Mouse (Mus musculus) right cerebral cortex, adult 18-20 months (tissue): ENCODE data around the gene Krt222.

Experiments
- DNase-seq: peaks from one replicate; pipeline ENCODE4 v3.0.0; 2022; ENCODE audit warnings: mixed read lengths

Gene Krt222

DNA sequence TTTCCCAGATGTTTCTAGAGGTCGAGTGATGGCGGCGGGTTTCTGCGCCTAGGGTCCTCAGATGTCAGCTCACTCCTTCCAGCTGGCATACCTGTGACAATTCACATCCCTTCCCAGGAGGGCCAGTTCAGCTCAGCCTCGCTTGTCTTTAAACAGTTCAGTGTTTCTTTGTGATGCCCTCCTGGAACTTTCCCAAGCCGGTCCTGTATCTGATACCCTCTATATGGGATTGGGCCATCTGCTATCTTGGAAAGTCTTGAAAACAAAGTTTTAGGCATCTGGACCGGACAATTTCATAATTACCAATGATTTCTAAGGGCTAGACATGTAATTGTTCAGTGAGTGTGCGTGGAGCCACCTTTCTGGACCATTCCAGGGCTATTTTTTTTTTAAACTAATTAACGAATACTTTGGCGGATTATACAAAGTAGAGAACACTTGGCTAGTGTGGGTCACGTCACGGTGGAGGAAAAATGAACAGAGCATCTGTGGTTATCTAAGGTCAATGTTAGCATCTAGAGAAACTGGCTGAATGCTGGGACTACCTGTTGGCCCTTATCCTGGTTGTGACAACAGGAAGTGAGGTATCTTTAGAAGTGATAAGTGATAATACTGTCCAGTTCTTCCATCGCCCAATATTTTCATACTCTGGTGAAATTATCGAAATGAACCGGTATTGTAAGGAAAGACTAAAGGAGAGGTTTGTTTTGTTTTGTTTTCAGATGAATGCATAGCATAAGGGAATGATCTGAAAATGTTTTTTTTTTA, 12.7 kb downstream of the Krt222 start:
- DNase-seq: no peak

- peak; percentile 77 for DNase-seq
These were observed 13.4 kb downstream of the Krt222 start, which contains the start of gene Smarce1 for GRCm38 (mm10) chr11:99230261-99231048. Gene Smarce1 (minus strand): TSS chr11:99231017.

- DNase-seq: no peak
These were observed 14.1 kb downstream of the Krt222 start for GRCm38 (mm10) chr11:99229641-99230260.

DNA sequence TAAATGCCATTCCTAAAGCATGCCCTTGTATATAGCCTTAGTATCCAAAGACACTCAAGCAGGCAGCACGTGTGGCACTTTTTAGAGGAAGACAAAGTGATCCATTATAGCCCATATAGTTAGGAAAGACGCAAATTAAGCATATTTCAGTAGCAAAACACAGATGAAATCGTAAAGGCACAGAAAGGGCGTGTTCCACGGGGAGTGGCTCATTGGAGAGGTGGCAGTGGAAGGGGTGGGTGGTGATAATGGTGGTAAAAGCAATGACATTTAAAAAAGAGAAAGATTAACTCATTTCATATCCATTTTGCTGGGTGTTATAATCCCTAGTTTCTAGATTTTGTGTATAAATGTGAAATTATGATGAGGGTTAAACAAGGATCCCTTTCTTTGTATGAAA, 17.6 kb downstream of the Krt222 start:
- no peak for DNase-seq

- no peak for DNase-seq
These were observed 20.6 kb downstream of the Krt222 start for GRCm38 (mm10) chr11:99223310-99223709.

DNA sequence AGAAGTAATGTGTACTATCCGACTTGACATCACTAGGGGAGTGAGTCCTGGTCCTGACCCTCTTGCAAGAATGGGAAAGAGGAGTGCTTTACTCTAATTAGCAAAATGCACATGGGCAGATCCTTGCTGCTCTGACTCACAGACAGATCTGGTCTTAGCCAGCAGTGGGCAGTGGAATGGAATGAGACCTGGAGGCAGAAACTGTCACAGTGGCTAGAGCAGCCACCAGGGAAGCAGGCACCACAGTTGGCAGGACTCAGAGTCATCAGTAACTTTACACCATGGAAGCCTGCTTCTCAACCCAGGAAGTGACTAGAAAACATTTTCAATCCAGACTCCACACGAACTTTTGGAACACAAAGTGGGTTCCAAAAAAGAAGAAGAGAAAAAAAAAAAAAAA, 22.1 kb downstream of the Krt222 start:
- no peak for DNase-seq

DNA sequence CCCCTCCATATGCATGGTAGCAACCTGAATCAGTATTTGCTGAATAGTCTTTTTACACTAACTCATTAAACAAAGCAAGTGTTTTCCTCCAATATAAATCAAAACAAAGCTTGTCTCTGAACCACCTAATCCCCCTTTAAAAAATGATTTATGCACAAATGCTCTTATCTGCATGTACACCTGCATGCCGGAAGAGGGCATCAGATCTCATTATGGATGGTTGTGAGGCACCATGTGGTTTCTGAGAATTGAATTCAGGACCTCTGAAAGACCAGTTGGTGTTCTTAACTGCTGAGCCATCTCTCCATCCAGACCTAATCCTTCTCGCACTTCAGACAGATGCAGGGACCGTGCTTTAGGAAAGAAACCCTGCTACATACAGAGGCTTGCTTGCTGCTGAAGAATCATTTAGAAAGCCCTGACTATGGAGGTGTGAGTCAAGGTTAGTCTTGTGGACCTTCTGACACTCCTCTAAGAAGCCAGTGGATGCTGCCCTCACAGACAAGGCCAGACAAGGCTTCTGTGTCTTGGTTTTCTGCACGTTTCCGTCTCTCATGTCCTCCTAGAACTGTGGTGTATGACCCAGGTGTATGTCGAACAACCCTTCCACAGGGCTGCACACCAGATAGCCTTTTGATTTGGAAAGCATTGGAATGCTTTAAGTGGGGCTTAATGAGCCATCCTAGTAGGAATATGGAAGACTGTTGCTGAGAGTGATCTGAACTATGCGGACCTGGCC, 26.5 kb downstream of the Krt222 start:
- no peak for DNase-seq

GRCm38 (mm10) chr11:99216181-99216580, 27.7 kb downstream of the Krt222 start:
- DNase-seq: peak; percentile 11

GRCm38 (mm10) chr11:99212693-99213092, 31.2 kb downstream of the Krt222 start:
- DNase-seq: no peak

DNA sequence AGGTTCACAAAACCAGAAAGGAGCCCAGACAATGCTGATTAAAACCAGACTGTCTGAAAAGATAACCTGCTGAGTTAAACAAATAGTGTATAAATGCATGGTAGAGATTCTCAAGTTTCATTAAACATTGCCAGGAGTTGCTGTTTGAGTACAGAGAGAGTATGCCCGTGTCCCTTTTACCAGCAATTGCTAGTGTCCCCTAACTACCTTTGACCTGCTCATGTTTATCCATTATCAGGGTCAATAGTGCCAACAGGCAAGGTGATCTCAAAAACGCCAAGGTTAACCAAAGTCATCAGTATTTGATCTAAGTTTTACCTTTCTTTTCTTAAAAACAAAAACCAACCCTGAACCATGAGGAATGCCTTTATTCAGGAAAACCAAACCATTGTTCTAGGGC, 31.9 kb downstream of the Krt222 start:
- no peak for DNase-seq

DNA sequence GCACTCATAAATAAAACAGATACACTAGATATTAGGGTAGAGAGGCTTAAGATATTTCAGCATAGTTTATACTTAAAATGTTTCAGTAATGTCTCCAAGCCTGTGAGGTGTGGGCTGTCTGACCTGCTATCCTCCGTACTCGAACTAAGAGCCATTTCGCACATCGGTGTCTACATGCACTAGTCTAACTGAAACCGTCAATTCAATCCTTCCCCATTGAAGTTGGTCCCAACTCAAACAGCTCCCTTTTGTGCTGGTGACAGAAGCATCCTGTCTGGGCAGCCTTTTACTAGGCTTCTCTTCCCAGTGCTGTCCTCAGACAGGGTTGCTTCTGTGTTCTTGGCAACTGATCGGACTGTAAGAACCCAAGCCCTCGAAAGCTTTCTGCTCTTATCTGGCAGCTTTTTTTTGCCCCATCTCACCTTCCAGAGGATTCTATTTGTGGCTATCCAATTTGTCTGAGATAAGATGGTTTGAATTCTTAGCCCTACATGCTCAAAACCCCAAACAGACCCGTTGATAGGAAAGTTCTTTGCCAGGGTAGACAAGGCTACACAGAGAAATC, 35.7 kb downstream of the Krt222 start:
- DNase-seq: no peak

DNA sequence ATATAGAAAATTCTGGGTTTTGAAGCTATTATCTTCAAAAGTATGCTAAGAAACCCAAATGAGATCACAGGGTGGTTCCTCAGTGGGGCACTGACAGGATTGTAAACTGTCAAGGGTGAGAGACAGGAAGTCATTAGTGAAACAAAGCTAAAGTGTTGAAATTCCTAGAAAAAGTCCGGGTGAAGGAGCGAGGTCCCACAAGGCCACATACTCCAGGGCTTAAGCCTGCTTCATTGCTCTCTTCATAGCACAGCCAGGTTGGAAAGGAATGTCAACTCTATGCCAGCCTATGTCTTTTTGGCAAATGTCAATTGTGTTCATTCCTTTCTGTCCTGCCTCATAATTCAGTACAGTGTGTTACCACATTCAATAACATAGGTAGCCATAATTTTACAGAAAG, 36.4 kb downstream of the Krt222 start:
- no peak for DNase-seq

DNA sequence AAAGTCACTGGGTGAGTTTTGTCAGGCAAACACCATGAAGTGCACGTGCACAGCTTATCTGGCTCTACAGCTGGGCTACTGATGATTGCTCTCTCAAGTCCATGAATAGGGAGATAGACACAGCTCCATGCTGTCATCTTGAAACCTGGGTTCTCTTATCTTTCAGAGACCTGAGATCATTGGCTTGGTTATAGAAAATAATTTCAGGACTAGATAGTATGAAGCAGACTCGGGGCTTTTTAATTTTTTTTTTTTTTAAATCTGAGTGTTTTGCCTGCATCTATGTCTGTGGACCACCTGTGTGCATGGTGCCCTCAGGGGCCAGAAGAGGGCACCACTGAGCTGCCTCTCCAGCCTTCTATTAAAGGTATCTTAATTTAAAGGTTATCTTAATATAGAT, 36.9 kb downstream of the Krt222 start:
- DNase-seq: no peak

DNA sequence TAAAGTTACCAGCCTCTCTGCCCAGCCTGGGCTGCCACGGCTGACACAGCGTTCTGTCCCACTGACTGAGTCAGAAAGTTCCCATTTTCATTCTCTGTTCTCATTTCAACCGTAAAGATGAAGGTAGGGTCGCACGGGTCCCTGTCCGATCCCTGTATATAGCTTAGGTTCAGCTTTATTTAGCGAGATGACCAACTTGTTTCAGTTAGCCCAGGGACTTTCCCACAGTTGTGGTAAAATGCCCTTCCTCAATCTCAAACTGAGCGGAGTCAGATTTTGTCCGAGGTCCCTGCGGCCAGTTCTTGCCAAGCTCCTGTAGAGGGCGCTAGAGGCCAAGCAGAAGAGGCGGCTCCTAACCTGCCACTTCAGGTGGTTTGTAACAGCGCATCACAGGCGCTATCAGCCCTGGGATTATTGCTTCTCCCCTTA, 54.7 kb downstream of the Krt222 start:
- DNase-seq: peak; percentile 39

GRCm38 (mm10) chr11:99187348-99187747, 56.5 kb downstream of the Krt222 start:
- DNase-seq: no peak

DNA sequence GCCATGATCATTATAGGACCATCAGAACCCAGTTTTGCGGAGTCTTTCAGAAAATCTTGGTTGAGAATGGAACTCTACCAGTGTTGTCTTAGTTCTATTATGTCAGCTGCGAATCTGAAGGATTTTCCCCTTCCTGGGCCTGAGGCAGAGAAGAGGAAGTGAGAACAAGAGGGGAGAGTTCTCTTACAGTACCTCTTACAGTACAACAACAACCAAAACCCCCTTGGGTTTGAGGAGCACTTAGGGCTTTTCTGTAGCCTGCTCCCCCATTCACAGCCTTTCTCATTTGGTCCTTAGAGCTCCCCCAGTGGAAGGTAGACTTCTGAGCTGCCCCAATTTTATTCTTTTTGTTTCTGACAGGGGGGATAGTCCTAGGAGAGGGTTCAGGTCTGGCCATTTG, 57.0 kb downstream of the Krt222 start:
- DNase-seq: no peak
